Mouse (Mus musculus) spleen, adult 12 weeks (tissue): ENCODE measurements around the gene Nrxn1.

Source experiments
- DNase-seq: peaks from one replicate; pipeline ENCODE4 v3.0.0; 2022; ENCODE audit warnings: low spot score

The Nrxn1 gene

GRCm38 (mm10) chr17:90086826-90087225, 1006.0 kb downstream of the Nrxn1 start:
- no peak for DNase-seq

GRCm38 (mm10) chr17:90079003-90079402, 1013.9 kb downstream of the Nrxn1 start:
- no peak for DNase-seq

- no peak for DNase-seq
Measured at GRCm38 (mm10) chr17:90078488-90078887, 1014.4 kb downstream of the Nrxn1 start.

GRCm38 (mm10) chr17:90062866-90063265, 1030.0 kb downstream of the Nrxn1 start:
- DNase-seq = no peak

GRCm38 (mm10) chr17:90060872-90061271, 1032.0 kb downstream of the Nrxn1 start:
- no peak for DNase-seq

GRCm38 (mm10) chr17:90060168-90060567, 1032.7 kb downstream of the Nrxn1 start:
- no peak for DNase-seq

GRCm38 (mm10) chr17:90059320-90060111, 1033.4 kb downstream of the Nrxn1 start:
- DNase-seq = no peak

- no peak for DNase-seq
Measured at GRCm38 (mm10) chr17:90054312-90054711, 1038.6 kb downstream of the Nrxn1 start.

GRCm38 (mm10) chr17:90039316-90039715, 1053.6 kb downstream of the Nrxn1 start:
- DNase-seq = no peak

- no peak for DNase-seq
Measured at GRCm38 (mm10) chr17:90032416-90032815, 1060.5 kb downstream of the Nrxn1 start.

GRCm38 (mm10) chr17:90016636-90017035, 1076.2 kb downstream of the Nrxn1 start:
- DNase-seq = no peak

- DNase-seq = no peak
Measured at GRCm38 (mm10) chr17:90011761-90012160, 1081.1 kb downstream of the Nrxn1 start.

GRCm38 (mm10) chr17:90007438-90008109, 1085.3 kb downstream of the Nrxn1 start:
- no peak for DNase-seq

GRCm38 (mm10) chr17:89990651-89991050, 1102.2 kb downstream of the Nrxn1 start:
- DNase-seq = no peak
